Mouse (Mus musculus) retina, embryonic 14.5 days (tissue): ENCODE measurements at regions not wholly inside any gene's neighbourhood (a gene's known extent, or its start where the extent isn't known, plus 50 kb on each side); places are given as distances from the start of the nearest gene placed in this dataset.
A peak's percentile ranks its signal among the peaks of the same experiment; 100 is the strongest.

Experiments
- DNase-seq: peaks from one replicate; pipeline ENCODE4 v3.0.0-alpha.2; 2015; ENCODE audit warnings: low spot score

- DNase-seq = no peak
Measured at GRCm38 (mm10) chr6:52429204-52429552, 115.9 kb downstream of the Evx1 start.

- DNase-seq = no peak
Measured at GRCm38 (mm10) chr6:52433234-52433633, 119.9 kb downstream of the Evx1 start.

DNA sequence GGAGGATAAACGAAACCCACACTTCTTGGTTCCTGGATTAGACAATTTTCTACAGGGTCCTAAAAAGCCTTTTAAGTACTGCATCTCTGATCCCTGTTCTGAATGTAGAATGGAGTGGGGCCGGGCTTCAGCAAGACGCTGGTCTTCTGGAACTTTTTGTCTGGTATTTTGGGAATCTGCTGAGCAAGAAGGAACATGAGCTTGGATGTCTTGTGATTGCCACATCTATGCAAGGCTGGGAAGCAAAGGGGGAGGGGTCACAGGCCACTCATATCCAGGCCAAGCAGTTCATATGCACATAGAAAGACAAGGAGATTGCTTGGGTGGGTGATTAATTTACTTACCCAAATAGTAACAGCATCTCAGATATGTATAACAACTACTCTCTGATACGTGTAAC is 121.5 kb downstream of the Evx1 start:
- no peak for DNase-seq

- DNase-seq = no peak
Measured at GRCm38 (mm10) chr6:52435358-52435757, 122.1 kb downstream of the Evx1 start.

DNA sequence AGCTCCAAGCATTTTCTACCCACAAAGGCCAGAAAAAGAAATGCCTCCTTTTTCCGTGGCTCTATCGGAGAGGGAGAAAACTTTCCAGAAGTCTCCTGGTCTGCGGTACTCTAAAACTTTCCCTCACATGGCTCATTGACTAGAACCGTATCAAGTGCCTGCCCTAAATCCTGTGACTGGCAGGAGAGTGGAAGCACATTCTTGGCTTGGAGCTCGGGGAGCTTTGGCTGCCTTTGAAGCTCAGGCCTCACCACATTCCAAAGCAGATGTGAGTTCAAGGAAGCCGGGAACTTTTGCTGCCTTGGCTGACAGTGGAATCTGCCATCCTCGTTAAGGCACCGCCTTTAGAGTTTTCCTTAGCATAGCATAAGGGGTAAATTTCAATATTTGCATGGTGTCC is 125.1 kb downstream of the Evx1 start:
- DNase-seq = no peak

DNA sequence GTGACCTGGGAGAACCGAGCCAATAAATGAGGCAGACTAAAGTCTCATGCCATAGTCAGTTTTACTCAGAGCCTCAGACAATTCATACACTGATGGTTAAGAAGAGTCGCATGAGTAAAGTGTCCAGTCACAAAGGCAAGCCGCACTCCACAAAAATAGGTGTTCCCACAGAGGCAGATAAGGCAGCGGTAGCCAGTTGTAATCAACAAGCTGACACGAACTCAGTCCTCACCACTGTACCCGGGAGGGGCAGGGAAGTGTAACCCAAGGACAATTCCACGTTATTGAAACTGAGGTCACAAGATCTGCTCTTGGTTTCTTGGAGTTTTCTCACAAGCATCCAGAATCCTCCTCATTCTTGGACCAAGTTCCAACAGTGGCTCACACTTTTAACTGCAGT is 125.9 kb downstream of the Evx1 start:
- no peak for DNase-seq

DNA sequence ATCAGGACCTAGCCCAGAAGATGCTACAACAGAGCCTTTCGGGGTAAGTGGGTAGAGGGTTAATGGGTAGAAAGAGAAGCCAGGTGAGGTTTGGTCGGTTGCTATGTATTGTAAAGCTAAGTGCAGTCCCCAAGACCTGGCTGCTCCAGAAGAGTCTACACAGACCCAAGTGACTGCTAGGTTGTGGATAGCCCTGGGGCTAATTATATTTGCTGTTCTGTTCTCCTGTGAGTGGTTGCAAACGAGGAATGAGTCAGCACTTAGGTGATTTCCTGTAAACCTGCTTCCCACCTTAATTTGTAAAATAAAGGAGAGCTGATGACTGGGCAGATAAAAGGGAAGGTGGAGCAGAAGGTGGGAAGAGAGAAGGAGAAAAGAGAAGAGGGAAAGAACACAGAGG is 126.9 kb downstream of the Evx1 start:
- no peak for DNase-seq

GRCm38 (mm10) chr6:52443112-52443984 is 130.1 kb downstream of the Evx1 start:
- peak; percentile 21 for DNase-seq

GRCm38 (mm10) chr6:52458828-52459227 is 145.5 kb downstream of the Evx1 start:
- no peak for DNase-seq

GRCm38 (mm10) chr6:52461186-52461585 is 147.9 kb downstream of the Evx1 start:
- no peak for DNase-seq

GRCm38 (mm10) chr6:52463369-52463768 is 150.1 kb downstream of the Evx1 start:
- no peak for DNase-seq

DNA sequence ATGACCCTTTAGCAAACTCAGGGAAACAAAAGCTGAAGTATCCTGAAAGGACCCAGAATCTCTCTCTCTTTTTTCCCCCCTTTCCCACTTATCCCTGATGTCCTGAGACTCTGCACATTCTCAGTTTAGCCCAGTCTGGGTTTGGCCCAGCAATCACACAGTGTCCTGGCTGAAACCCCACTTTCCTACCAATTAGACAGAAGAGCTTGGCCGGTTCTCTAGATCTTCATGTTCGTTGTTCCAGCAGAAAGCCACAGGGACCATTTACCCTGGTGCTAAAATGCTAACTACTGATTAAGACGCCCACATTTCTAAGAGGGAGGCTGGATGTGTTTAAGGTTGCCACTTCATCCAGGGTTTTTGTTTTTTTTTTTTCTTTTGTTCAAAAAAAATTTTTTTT is 151.3 kb downstream of the Evx1 start:
- no peak for DNase-seq

GRCm38 (mm10) chr6:52465834-52466525 is 152.7 kb downstream of the Evx1 start:
- DNase-seq = no peak

- DNase-seq = no peak
Measured at GRCm38 (mm10) chr6:52470831-52471230, 157.5 kb downstream of the Evx1 start.

GRCm38 (mm10) chr6:52471384-52471957 is 158.2 kb downstream of the Evx1 start:
- DNase-seq = no peak

GRCm38 (mm10) chr6:52472008-52472407 is 158.7 kb downstream of the Evx1 start:
- no peak for DNase-seq

- DNase-seq = peak; percentile 43
Measured at GRCm38 (mm10) chr6:52473042-52473589, 159.8 kb downstream of the Evx1 start.

DNA sequence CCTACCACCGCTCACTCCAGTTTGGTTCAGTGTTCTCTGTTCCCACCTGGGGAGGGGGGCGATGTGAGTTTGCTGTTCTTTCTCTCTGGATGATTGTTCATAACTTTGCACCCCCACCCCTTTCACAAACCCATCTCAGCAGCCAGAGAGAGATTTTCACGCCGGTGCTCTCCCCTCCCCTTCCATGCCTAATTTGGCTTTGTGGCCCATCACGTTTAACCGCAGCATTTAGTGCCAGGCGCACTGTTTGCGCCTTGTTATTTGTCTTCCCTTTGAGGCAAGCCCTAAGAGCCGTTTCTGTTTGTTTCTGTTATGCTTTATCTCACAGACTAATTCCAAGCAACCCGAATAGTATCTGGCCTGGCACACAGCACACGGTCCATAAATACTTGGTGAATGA is 160.6 kb downstream of the Evx1 start:
- DNase-seq = no peak

GRCm38 (mm10) chr6:52475676-52476075 is 162.4 kb downstream of the Evx1 start:
- DNase-seq = no peak

DNA sequence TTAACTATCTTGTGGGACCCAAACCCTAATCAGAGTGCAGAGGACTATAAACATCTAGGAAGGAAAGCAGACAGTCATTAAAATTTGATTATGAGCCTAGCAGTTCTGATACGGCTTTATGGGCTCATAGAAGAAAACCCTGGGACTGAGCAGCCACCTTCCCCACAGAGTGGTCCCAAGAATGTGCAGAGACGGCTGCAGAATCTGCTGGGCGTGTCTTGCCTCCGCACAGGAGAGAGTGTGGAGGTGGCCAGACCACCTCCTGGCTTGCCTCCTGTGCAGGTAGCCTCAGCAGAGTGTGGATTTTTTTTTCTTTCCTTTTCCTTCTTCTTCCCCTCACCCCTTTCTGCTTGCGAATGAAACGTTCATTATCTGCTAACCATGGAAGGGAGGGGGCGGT is 163.3 kb downstream of the Hibadh start:
- no peak for DNase-seq

DNA sequence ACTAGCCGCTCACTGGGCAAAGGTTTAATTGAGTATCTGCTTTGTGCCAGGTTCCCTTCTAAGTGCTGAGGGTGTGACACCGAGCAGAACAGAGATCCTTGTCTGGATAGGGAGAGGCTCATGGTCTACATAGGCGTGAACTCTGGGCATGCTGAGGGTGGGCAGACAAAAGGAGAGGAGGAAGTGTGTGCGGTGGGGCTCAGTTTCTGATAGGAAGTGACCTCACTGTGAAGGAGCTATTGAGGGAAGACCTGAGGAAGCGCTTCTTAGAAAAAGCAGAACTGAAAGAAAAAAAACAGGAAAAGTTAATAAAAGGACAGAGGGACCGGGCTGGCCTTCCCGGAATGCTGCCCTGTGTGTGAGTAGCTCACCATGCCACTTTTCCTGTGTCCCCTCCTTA is 162.8 kb downstream of the Hibadh start:
- DNase-seq = no peak

GRCm38 (mm10) chr6:52478624-52479023 is 161.6 kb downstream of the Hibadh start:
- DNase-seq = no peak

DNA sequence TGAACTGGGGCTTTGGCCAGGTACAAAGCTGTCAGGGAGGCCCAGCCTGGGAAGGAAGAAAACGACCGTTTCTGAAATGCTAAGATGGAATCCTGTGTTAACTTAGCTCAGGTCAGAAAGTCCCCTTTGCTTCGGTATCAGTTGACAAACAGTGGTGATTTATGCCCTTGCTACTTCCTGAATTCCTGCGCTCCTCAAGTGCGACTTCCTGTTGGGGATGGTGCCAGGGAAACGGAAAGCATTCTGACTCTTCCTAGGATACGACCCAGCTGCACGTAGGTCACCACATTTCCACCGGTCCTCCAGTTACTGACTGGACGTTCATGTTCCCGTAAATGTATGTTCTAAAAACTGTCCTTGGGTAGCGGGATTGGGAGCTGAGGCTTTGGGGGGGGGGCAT is 161.0 kb downstream of the Hibadh start:
- no peak for DNase-seq
